Mouse (Mus musculus) duodenum, adult 2 months (tissue): ENCODE data around the gene Mfsd14a. TPM values are rescaled to one million over a fixed set of nuclear protein-coding genes. Genes with fewer than 3 reads are reported as not detected.

ENCODE experiments used
- polyA plus RNA-seq: library from polyadenylated mRNA; depleted of rRNA; stranded (reverse); fragments of >200 nt; gene quantifications from 2 replicates; pipeline ENCODE4 v1.2.3, GENCODE M21; 2012; ENCODE audit warnings: low replicate concordance; rRNA removed

Gene Mfsd14a
- polyA plus RNA-seq = 2.8 and 5.8 TPM in 2 replicates

DNA sequence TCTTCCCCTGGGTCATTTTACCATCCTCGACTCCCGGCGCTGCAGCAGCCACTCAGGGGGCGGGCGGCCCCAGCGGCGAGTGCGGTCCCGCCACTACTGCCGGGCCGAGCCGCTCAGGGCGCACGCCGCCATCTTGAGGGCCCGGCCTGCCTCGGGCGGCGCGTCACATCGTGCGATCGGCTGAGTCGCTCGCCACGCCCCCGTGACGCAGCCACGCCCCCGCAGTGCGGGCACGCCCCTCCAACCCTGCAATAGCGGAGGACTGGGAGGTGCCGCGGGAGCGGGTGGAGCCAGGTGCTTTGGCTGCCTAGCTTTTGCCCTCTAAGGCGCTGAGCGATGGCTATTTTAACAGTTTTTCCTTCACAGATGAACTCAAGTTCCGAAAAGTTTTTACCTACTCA, at the start of gene Mfsd14a:
Gene Mfsd14a, minus strand, starts transcription at position 215 of the 401 bp plus-strand sequence.

DNA sequence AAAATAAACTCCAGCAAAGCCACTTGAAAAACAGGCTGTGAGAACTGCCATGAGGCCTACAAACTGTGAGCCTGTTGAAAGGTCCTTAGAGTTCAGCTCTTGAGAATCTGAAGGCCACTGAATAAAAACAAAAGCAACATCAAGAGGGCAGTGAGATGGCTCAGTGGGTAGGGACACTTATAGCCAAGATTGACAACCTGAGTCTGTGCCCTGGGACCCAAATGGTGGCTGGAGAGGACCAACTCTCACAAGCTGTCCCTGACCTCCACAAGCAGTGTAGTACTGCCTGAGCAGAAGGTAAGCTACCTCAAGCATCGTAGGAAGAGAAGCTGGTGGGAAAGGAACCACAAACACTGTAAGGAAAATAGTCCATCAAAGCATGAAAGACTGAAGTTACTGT, 18.7 kb upstream of the Mfsd14a start, which contains the start of gene Gm43191:
Gene Gm43191, minus strand, starts transcription at position 101 of the 400 bp plus-strand sequence.

DNA sequence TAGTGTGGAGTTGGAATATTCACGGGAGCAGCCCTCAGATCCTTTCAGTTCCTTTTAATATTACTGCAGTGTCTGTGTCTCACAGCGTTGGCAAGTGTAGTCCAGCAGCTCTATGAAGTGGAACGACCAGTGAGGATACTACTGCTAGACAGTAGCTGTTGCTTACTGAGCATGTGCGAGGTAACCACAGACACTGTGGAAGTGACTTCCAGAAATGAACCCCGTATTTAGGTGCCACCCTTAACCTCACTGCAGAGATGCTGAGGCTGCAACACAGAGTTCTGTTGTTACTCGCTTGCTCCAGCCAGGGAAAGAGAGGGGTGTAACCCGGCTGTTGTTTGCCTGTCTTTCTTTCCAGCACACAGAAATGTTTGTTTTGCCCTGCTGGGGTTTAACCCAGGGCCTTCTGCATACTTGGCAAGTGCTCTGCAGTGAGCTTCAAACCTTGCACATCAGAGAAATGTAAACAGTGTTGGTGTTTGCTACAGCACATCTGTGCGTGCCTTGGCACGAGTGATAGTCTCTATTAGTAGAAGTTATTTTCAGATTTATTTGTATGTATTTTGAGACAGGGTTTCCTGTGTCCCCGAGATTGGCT, 48.1 kb downstream of the Mfsd14a start, which contains the start of gene Trmt13:
Gene Trmt13, minus strand, starts transcription at position 293 of the 598 bp plus-strand sequence.

DNA sequence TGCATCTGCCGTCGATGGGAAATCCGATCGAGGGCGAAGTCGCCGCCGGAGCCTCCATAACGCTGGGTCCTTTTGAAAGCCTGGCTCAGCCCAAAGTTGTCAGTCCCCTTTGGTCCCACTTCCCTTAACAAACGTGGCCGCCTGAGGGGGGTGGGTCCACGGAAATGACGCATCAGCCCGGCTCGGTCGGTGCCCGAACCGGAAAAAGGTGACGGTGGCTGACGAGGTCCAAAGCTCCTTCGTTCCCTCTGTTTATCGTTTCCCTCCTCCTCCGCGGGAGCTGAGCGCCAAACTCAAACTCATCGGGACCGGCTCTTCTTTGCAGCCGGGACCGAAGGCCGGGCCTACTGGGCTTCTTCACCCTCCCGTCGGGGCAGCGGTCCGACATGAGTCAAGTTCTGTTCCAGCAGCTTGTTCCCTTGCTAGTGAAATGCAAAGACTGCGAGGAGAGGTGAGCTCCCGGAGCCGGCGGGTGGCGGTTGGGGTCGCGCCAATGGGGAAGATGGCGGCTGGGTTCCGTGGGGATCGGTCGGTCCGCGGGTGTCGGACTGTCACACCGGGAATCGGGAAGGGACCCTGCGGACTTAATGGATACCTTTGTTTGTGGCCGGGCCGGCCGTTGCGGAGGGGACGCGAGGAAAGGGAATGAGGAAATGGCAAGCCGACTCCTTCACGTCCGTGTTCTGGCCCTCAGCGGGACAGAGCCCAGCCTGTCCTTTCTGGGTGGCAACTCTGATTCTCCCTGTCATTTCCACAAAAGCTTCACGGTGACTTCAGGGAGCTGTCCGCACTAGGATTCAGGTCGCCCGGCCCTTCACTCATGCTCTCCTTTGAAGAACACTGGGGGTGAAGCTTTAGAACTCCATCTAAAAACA, 67.5 kb downstream of the Mfsd14a start, which contains the start of gene Sass6:
Gene Sass6, plus strand, starts transcription at position 255 of the 875 bp plus-strand sequence.

Other genes with a start within 250 kb of the Mfsd14a start
- 12.9 and 14.7 TPM in 2 replicates for gene Cdc14a, start 238.6 kb downstream of the Mfsd14a start, polyA plus RNA-seq
- gene Rtca, start 154.5 kb downstream of the Mfsd14a start, polyA plus RNA-seq = 26.3 and 38.5 TPM in 2 replicates
- 0.82 and 5.3 TPM in 2 replicates for gene Dbt, start 149.6 kb downstream of the Mfsd14a start, polyA plus RNA-seq
- 0.08 and 0.12 TPM in 2 replicates for gene Lrrc39, start 99.7 kb downstream of the Mfsd14a start, polyA plus RNA-seq
- gene Sass6, start 67.7 kb downstream of the Mfsd14a start, polyA plus RNA-seq = 0.15 and 0.93 TPM in 2 replicates
- gene Trmt13, start 48.1 kb downstream of the Mfsd14a start, polyA plus RNA-seq = 0.31 and 1.2 TPM in 2 replicates
- gene Gm43191, start 18.6 kb upstream of the Mfsd14a start, polyA plus RNA-seq = not detected in 2 replicates
- 15.6 and 18.4 TPM in 2 replicates for gene Slc35a3, start 50.2 kb upstream of the Mfsd14a start, polyA plus RNA-seq
- gene Agl, start 145.5 kb upstream of the Mfsd14a start, polyA plus RNA-seq = 1.4 and 1.7 TPM in 2 replicates
- gene Frrs1, start 196.8 kb upstream of the Mfsd14a start, polyA plus RNA-seq = 12.5 and 27.0 TPM in 2 replicates